ENCODE assay signal across 15 mouse cellular contexts in genomic region chr11:23389649-23390048, GRCm38 (mm10).
"Had no signal": no experiment of that assay in that cellular context is flagged by ENCODE, and none has a peak within 500 bp of the region (broad histone marks: within the 10 kb centered on the region; RNA-seq: fewer than 3 reads in every experiment).

No protein-coding gene starts in this region.

- H3K27ac ChIP-seq: kidney, postnatal 0 days; layer of hippocampus, adult 2 months; limb, embryonic 13.5 days; midbrain, embryonic 15.5 days; neural tube, embryonic 12.5 days had no signal

- H3K4me1 ChIP-seq: limb, embryonic 13.5 days; midbrain, embryonic 15.5 days; neural tube, embryonic 12.5 days had no signal

- H3K27me3 ChIP-seq: limb, embryonic 13.5 days; midbrain, embryonic 15.5 days; neural tube, embryonic 12.5 days had no signal

- H3K4me2 ChIP-seq: limb, embryonic 13.5 days; midbrain, embryonic 11.5 days; midbrain, embryonic 15.5 days; neural tube, embryonic 12.5 days had no signal

- H3K4me3 ChIP-seq: layer of hippocampus, adult 2 months; limb, embryonic 13.5 days; midbrain, embryonic 15.5 days; neural tube, embryonic 12.5 days had no signal

- ATAC-seq: intestine, embryonic 16.5 days; midbrain, embryonic 15.5 days had no signal

- DNase-seq: kidney, adult 9 months; kidney, postnatal 4 days; left cerebral cortex, postnatal 4 days; lung, adult 18-20 months; right cerebral cortex, postnatal 4 days; spleen, adult 18-20 months; thymus, adult 18-20 months; thymus, postnatal 25 days had no signal

- H3K9me3 ChIP-seq: limb, embryonic 13.5 days; midbrain, embryonic 15.5 days; neural tube, embryonic 12.5 days had no signal

- H3K9ac ChIP-seq: limb, embryonic 13.5 days; midbrain, embryonic 15.5 days; neural tube, embryonic 12.5 days had no signal
